In genomic region chr19:58025053-58025452, GRCm38 (mm10) we compare ENCODE assay signal across 16 mouse cellular contexts.
"Had no signal": no experiment of that assay in that cellular context is flagged by ENCODE, and none has a peak within 500 bp of the region (broad histone marks: within the 10 kb centered on the region; RNA-seq: fewer than 3 reads in every experiment).

No protein-coding gene starts in this region.

- H3K4me2 ChIP-seq: limb, embryonic 13.5 days; liver, embryonic 11.5 days; liver, embryonic 15.5 days; lung, embryonic 14.5 days; neural tube, embryonic 15.5 days had no signal

- H3K4me3 ChIP-seq: limb, embryonic 13.5 days; liver, embryonic 15.5 days; midbrain, embryonic 10.5 days; myocyte; neural tube, embryonic 15.5 days had no signal

- H3K9ac ChIP-seq: limb, embryonic 13.5 days; liver, embryonic 15.5 days; lung, embryonic 14.5 days; neural tube, embryonic 15.5 days had no signal

- H3K36me3 ChIP-seq: liver, embryonic 15.5 days; midbrain, embryonic 10.5 days; neural tube, embryonic 15.5 days had no signal

- H3K27me3 ChIP-seq: limb, embryonic 13.5 days; liver, embryonic 15.5 days; neural tube, embryonic 15.5 days had no signal

- H3K4me1 ChIP-seq: liver, embryonic 15.5 days; midbrain, embryonic 10.5 days; neural tube, embryonic 15.5 days had no signal

- DNase-seq: kidney, adult 11 months; kidney, adult 9 months; kidney, postnatal 36 days; left cerebral cortex, postnatal 4 days; lung, embryonic 14.5 days; lung, postnatal 10 days; lung, postnatal 4 days; midbrain, embryonic 14.5 days; thymus, postnatal 36 days had no signal

- H3K27ac ChIP-seq: kidney, postnatal 0 days; limb, embryonic 13.5 days; liver, embryonic 15.5 days; midbrain, embryonic 10.5 days; neural tube, embryonic 15.5 days had no signal

- H3K9me3 ChIP-seq: liver, embryonic 15.5 days; neural tube, embryonic 15.5 days had no signal
